Mouse (Mus musculus): ENCODE data around the gene Ctrc. TPM values are rescaled to one million over a fixed set of nuclear protein-coding genes. Genes with fewer than 3 reads are reported as not detected.

The Ctrc gene
- not detected in 2 replicates for polyA plus RNA-seq (2012; rRNA removed)

GRCm38 (mm10) chr4:141845999-141846398 lies at the start of gene Ctrc:
TSS of gene Ctrc (minus strand) at chr4:141846359.
- DNase-seq (ENCODE audit: low spot score), result no peak

DNA sequence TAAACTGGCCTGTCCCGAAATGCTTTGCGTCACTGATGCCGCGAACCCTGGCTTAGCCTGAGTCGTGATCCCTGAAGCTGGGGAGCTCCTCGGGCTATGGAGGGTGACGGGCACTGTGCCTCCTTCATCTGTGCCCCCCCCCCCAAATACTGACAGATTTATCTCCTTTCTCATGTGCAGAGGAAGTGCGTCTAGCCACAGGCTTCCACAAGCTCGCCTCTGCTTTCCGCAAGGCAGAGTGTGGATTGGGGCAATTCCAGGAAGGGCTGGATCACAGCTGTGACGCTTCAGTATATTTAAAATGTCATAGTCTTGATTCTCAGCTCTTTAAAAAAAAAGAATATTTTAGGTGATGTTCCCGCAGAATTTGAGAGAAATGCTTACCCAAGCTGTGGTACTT lies 49.6 kb upstream of the Ctrc start:
- DNase-seq (ENCODE audit: low spot score), result no peak

- DNase-seq (ENCODE audit: low spot score), result no peak
Observed at GRCm38 (mm10) chr4:141893157-141893784, 47.1 kb upstream of the Ctrc start.

DNA sequence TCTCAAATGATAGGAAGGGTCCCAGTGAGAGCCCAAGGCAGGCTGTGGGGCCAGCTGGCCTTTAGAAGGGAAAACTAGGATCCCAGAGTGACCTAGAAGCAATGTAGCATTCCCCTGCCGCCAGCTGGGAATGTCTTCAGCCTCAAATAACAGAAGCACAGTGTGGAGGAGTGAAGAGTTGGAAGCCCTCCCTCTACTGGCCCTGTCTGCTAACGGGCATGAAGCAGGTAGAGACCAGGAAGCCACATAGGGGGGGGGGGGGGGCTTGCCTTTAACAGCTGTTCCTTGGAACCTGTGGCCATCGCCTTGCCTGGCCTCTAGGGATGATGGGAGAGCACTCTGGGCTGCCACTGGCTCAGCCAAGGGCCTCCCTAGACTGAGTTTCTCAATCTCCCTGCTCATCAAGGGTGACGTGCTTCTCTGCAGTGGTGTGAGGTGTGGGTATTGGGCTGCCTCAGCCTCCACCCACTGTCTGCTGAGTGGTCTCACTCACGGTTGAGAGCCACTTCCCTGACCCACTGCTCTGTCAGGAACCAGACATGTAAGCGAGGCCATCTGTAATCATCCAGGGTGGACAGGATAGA lies 40.3 kb upstream of the Ctrc start:
- DNase-seq (ENCODE audit: low spot score), result no peak

DNA sequence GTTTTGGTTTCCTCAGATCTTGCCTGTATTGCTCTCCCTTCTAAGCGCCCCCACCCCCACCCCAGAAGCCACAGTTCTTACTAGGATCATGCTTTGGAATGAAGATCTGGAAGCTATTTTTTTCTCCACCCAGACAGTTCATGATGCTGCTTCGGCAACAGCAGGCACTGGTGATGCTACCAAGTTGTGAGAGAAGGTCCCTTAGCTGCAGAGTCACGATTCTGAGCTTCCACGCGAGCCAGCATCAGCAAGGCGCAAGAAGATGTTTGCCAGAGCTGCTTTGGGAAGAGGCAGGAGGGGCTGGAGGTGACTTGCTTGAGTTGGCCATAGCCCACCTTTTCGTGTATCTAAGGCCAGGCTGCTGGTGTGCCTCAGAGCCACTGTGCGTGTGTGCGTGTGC lies 39.3 kb upstream of the Ctrc start:
- DNase-seq (ENCODE audit: low spot score), result no peak

DNA sequence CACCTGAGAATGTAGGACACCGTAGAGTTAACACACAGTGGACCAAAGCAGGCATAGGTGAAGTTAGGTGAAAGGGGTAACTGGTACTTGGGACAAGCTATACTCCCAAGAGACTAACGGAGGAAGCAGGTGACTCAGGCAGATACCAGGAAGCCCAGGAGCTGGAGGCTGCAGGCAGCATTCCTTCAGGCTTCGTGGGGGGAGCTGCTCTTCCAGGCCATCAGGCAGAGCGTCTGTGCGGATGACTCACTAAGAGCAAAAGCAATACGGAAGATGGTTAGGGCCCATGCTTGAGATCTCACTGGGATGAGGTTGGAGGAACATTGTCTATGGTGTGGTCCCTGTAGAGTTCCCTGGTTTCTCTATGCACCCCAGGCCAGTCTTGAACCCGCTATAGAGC lies 36.7 kb upstream of the Ctrc start:
- no peak for DNase-seq (ENCODE audit: low spot score)

GRCm38 (mm10) chr4:141881950-141882349 lies 35.8 kb upstream of the Ctrc start:
- DNase-seq (ENCODE audit: low spot score), result no peak

DNA sequence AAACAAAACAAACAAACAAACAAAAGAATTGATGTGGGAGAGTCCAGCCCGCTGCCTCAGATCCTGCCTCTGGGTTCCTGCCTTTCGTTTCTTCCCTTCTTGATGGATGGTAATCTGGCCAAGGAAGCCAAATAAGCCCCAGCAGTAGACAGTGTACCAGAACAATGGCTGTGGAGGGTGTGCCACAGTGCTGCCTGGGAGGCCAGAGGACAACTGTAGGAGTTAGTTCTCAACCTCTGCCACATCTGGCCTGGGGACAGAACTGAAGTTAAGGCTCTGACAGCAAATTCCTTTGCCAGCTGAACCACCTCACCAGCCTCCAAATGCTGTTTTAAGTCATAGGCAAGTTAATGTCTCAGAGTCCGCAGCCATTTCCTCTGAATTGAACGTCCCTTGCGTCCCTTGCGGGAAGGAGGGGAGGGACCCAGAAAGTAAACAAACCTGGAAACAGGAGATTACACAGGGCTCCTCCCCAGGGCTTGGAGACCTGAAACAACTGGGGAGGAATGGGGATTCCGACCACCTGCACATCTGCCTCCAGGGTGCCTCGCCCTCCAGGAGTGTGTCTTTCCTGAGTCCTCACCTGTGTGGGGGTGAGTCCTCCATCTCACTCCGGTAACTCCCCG lies 35.2 kb upstream of the Ctrc start:
- no peak for DNase-seq (ENCODE audit: low spot score)

GRCm38 (mm10) chr4:141879875-141880274 lies 33.7 kb upstream of the Ctrc start:
- no peak for DNase-seq (ENCODE audit: low spot score)

GRCm38 (mm10) chr4:141879074-141879473 lies 32.9 kb upstream of the Ctrc start:
- DNase-seq (ENCODE audit: low spot score), result no peak

GRCm38 (mm10) chr4:141878621-141879020 lies 32.5 kb upstream of the Ctrc start:
- DNase-seq (ENCODE audit: low spot score), result no peak

- no peak for DNase-seq (ENCODE audit: low spot score)
Observed at GRCm38 (mm10) chr4:141875481-141876108, 29.4 kb upstream of the Ctrc start.

DNA sequence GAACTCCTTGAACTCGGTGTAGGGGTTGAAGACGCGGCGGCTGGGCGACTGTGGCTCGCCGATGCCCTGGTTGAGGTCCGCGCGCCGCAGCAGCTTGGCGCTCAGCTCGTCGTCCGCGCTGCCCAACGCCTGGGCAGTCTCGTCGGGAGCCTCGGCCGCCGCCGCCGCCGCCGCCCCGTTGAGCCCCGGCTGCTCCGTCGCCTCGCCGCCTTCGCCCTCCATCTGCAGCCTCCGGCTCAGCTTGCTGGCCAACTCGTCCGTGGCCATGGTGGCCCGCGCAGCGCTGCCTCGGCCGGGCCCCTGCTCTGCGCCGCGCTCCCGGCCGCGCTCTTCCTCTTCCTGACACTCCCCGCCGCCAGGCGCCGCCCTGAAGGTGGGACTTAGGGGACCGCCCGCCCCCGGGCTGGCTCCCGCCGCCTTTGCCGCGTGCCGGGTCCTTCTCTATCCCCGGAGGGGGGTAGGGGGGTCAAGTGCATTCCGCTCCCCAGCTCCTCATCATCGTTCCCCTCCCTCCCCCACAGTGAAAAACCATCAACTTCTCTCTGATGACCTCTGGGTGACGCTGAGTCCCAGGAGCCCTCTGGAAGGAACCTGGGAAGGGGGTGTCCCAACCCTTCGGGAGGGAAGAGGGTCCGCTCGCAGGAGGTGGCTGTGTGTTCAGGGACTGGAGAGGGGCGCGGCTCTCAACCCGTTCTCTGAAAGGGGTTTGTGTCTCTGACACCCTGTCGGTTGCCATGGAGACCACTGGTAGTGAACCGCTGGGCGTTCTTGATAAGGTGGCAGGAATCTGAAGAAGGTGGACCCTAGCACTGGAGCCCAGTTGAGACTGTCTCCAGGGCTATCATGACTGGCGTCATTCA lies 28.7 kb upstream of the Ctrc start, which contains the start of gene Efhd2:
Efhd2 (minus strand) TSS at position 320 of the 860 bp plus-strand sequence.
- DNase-seq (ENCODE audit: low spot score), result peak; percentile 74

GRCm38 (mm10) chr4:141874111-141874600 lies 28.0 kb upstream of the Ctrc start:
- DNase-seq (ENCODE audit: low spot score), result no peak

GRCm38 (mm10) chr4:141872977-141873376 lies 26.8 kb upstream of the Ctrc start:
- DNase-seq (ENCODE audit: low spot score), result no peak

DNA sequence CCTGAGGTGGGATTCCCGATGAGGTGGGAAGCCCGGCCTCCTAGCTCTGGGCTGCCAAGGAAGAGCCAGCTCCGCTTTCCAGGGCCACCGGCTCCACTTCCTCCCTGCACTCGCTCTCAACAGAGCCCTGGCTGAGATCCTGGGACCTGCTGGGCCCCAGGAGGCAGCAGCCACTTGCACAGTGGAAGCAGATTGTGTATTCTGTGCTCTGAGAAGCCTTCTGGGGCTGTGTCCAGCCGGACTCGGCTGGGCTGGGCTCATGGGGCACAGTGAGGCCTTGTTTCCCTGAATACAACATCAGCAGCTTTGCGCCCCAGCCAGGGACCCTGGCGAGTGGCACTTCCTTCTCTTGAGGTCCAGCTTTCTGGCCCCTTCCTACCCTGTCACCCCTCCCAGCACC lies 25.8 kb upstream of the Ctrc start:
- no peak for DNase-seq (ENCODE audit: low spot score)

DNA sequence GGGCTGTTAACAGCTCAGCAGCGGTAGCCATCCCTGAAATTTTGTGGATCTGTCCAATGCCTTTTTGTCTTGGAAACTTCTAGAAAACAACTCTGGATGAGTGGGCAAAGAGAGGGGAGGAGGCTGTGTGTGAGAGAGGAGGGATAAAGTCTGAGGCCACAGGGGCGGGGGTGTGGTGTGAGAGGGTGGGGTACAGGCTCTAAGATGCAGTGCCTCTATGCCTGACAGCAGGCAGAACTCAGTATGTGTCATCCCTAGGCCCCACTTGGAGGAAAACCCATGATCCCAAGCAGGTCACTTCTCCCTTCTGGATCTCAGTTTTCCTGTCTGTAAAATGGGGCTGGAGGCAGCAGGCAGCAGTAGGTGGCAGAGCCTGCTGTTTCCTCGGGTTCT lies 25.2 kb upstream of the Ctrc start:
- no peak for DNase-seq (ENCODE audit: low spot score)

DNA sequence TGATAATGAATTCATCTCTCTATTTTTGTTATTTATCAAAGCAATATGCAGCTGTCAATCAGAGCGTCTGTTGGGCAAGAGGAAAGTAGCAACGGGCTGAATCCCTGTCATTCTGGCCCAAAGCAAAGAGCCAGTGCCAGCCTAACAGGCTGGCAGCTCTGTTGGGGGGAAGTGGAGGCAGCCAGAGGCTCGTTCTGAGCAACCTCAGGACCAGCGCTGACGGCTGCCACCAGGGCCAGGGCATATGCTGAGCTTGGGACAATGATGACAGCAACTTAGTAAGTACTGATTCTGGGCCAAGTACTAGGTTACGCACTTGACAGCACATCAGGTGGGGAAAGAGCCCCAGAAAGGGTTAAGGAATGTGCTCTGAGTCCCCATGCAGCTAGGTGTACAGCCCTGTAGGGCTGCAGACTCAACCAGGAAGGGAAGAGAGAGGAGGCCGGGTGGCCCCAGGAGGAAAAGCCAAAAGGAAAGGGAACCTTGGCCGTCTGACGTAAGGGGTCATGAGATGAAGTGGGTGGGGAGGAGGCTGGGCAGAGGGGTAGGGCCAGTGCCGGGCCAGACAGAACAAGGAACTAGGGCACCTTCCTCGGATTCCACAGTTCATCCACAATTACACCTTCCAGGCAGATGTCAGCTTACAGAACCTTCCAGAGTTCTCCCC lies 24.6 kb upstream of the Ctrc start:
- no peak for DNase-seq (ENCODE audit: low spot score)

- no peak for DNase-seq (ENCODE audit: low spot score)
Observed at GRCm38 (mm10) chr4:141869436-141870215, 23.5 kb upstream of the Ctrc start.

GRCm38 (mm10) chr4:141868051-141868450 lies 21.9 kb upstream of the Ctrc start:
- DNase-seq (ENCODE audit: low spot score), result no peak
